Mouse (Mus musculus) hindbrain, embryonic 11.5 days (tissue): Measurements from ENCODE around the gene Ltb4r1. TPM values are rescaled to one million over a fixed set of nuclear protein-coding genes. Genes with fewer than 3 reads are reported as not detected.
A peak's percentile ranks its signal among the peaks of the same experiment; 100 is the strongest.
"Not testable (repeated sequence)": the region's sequence is repeated elsewhere in the genome, so short reads cannot be mapped to it uniquely, and the experiment has no call there.

ENCODE experiments used
- ATAC-seq: fragments of 200-750 bp; cut with Nextera tagmentation; 2 replicates; pipeline ENCODE4 v1.8.0; 2017; ENCODE audit warnings: mild to moderate bottlenecking, moderate TSS enrichment, moderate library complexity; ENCODE audit not compliant: low FRiP score
- DNase-seq: peaks from one replicate; pipeline ENCODE4 v3.0.0-alpha.2; 2015; ENCODE audit warnings: low spot score
- H3K27ac ChIP-seq: fragments of 300-500 bp; sonication (generic); 2 replicates; pipeline ENCODE4 v1.5.1; 2014; ENCODE audit warnings: mild to moderate bottlenecking, low read depth, low read length
- H3K27me3 ChIP-seq: fragments of 300-500 bp; sonication (generic); 2 replicates; pipeline ENCODE4 v1.6.1; 2014; ENCODE audit warnings: mild to moderate bottlenecking, low read length, moderate library complexity, mixed read lengths; ENCODE audit not compliant: control insufficient read depth, insufficient read depth
- H3K36me3 ChIP-seq: fragments of 300-500 bp; sonication (generic); 2 replicates; pipeline ENCODE4 v1.6.1; 2014; ENCODE audit warnings: mild to moderate bottlenecking, low read length, moderate library complexity, mixed read lengths; ENCODE audit not compliant: control insufficient read depth, insufficient read depth
- H3K4me1 ChIP-seq: fragments of 300-500 bp; sonication (generic); replicated peaks from 2 replicates; pipeline ENCODE4 v1.6.1; 2014; ENCODE audit warnings: low read length, mixed read lengths; ENCODE audit not compliant: control insufficient read depth, insufficient read depth
- H3K4me2 ChIP-seq: fragments of 300-500 bp; sonication (generic); replicated peaks from 2 replicates; pipeline ENCODE4 v1.6.1; 2014; ENCODE audit warnings: mild to moderate bottlenecking, low read depth, low read length
- H3K4me3 ChIP-seq: fragments of 300-500 bp; sonication (generic); 2 replicates; pipeline ENCODE4 v1.5.1; 2014; ENCODE audit warnings: low read depth, low read length
- H3K9ac ChIP-seq: fragments of 300-500 bp; sonication (generic); 2 replicates; pipeline ENCODE4 v1.6.1; 2014; ENCODE audit warnings: low read depth, low read length
- H3K9me3 ChIP-seq: fragments of 300-500 bp; sonication (generic); 2 replicates; pipeline ENCODE4 v1.6.1; 2016; ENCODE audit warnings: low read length; ENCODE audit not compliant: control insufficient read depth
- WGBS: fragments of 180-500 bp; shearing (Covaris S2); extraction: QIAGEN DNeasy Blood & Tissue Kit; methylation state at CpG from one replicate; pipeline ENCODE4 v1.1.7; 2014; 5-methylcytosine and 5-hydroxymethylcytosine counted together
- polyA plus RNA-seq: library from polyadenylated mRNA; unstranded; fragments of >200 nt; fragmentation: Nextera tagmentation; extraction: Ambion mirVana; gene quantifications from 2 replicates; pipeline ENCODE4 v1.2.1, GENCODE M21; 2014

The Ltb4r1 gene
- polyA plus RNA-seq, 1 experiment from 2014 or later: not detected

GRCm38 (mm10) chr14:55760156-55760555 is 5.6 kb upstream of the Ltb4r1 start:
- H3K4me1 ChIP-seq, H3K4me2 ChIP-seq, H3K27ac ChIP-seq, H3K36me3 ChIP-seq, H3K9ac ChIP-seq, H3K4me3 ChIP-seq, H3K9me3 ChIP-seq, ATAC-seq: not testable (repeated sequence)
- H3K27me3 ChIP-seq: peaks cover 36% of the 10 kb centered on the region
- 0% methylated on average over 6 of the region's 6 CpGs for WGBS
- peak; percentile 88 for DNase-seq

GRCm38 (mm10) chr14:55761163-55761562 is 4.6 kb upstream of the Ltb4r1 start, which contains the start of gene Ltb4r2:
Ltb4r2 (plus strand) TSS chr14:55761428.
- H3K27me3 ChIP-seq: peaks cover 41% of the 10 kb centered on the region
- H3K4me1 ChIP-seq: 0 out of 2 replicates have a peak, but pooled peaks cover 5% of the 10 kb centered on the region
- no peaks in the 10 kb centered on the region for H3K9me3 ChIP-seq
- peak within 1 kb of the TSS; percentile 9; the same call in 1 of the 2 replicates for H3K27ac ChIP-seq
- peak within 1 kb of the TSS; percentile 46 for H3K4me3 ChIP-seq
- DNase-seq (no peak), ATAC-seq (no peak)
- H3K36me3 ChIP-seq: no peaks in the 10 kb centered on the region
- H3K4me2 ChIP-seq: peak within 1 kb of the TSS; percentile 94
- H3K9ac ChIP-seq: peak within 1 kb of the TSS; percentile 70
- WGBS: 71% methylated on average over 6 of the region's 6 CpGs

GRCm38 (mm10) chr14:55762001-55762821 is 3.6 kb upstream of the Ltb4r1 start:
- H3K4me2 ChIP-seq: peak overlapping the region; percentile 94
- DNase-seq: peak; percentile 77

GRCm38 (mm10) chr14:55763166-55763565 is 2.6 kb upstream of the Ltb4r1 start:
- 71% methylated on average over 7 of the region's 7 CpGs for WGBS
- ATAC-seq (no peak), DNase-seq (no peak)
- H3K27ac ChIP-seq: no peak overlapping the region
- H3K4me1 ChIP-seq: 0 out of 2 replicates have a peak, but pooled peaks cover 7% of the 10 kb centered on the region
- no peak overlapping the region for H3K4me2 ChIP-seq
- H3K4me3 ChIP-seq: no peak overlapping the region
- no peaks in the 10 kb centered on the region for H3K9me3 ChIP-seq
- H3K9ac ChIP-seq: no peak overlapping the region
- H3K36me3 ChIP-seq: no peaks in the 10 kb centered on the region
- H3K27me3 ChIP-seq: peaks cover 56% of the 10 kb centered on the region

More at GRCm38 (mm10) chr14:55762001-55762821, 3.6 kb upstream of the Ltb4r1 start:
- H3K27me3 ChIP-seq: peaks cover 48% of the 10 kb centered on the region
- H3K9me3 ChIP-seq: no peaks in the 10 kb centered on the region
- peak overlapping the region; percentile 46 for H3K4me3 ChIP-seq
- H3K9ac ChIP-seq: peak overlapping the region; percentile 70
- 0 out of 2 replicates have a peak, but pooled peaks cover 5% of the 10 kb centered on the region for H3K4me1 ChIP-seq
- ATAC-seq: peak; percentile 73
- under 1% methylated on average over 74 of the region's 77 CpGs for WGBS
- peak overlapping the region; percentile 9; the same call in 1 of the 2 replicates for H3K27ac ChIP-seq
- no peaks in the 10 kb centered on the region for H3K36me3 ChIP-seq

GRCm38 (mm10) chr14:55767519-55768414 is 2.0 kb downstream of the Ltb4r1 start:
- H3K9ac ChIP-seq: peak overlapping the region; percentile 42; the same call in 1 of the 2 replicates
- peak; percentile 74 for DNase-seq
- ATAC-seq: peak; percentile 76
- no peak overlapping the region for H3K27ac ChIP-seq
- H3K4me2 ChIP-seq: peak overlapping the region; percentile 65
- WGBS: 11% methylated on average over 49 of the region's 52 CpGs
- 0 out of 2 replicates have a peak, but pooled peaks cover 2% of the 10 kb centered on the region for H3K4me1 ChIP-seq
- no peaks in the 10 kb centered on the region for H3K9me3 ChIP-seq
- no peaks in the 10 kb centered on the region for H3K36me3 ChIP-seq
- H3K4me3 ChIP-seq: peak overlapping the region; percentile 29
- H3K27me3 ChIP-seq: peaks cover 45% of the 10 kb centered on the region

GRCm38 (mm10) chr14:55768555-55768954 is 2.8 kb downstream of the Ltb4r1 start:
- Histone ChIP-seq H3K9me3 (no peaks in the 10 kb centered on the region), H3K4me1 (0 out of 2 replicates have a peak, but pooled peaks cover 2% of the 10 kb centered on the region), H3K4me2 (no peak overlapping the region), H3K27ac (no peak overlapping the region), H3K27me3 (peaks cover 37% of the 10 kb centered on the region), H3K36me3 (no peaks in the 10 kb centered on the region), H3K4me3 (no peak overlapping the region), H3K9ac (no peak overlapping the region)
- DNase-seq (no peak), ATAC-seq (no peak)
- WGBS: 91% methylated on average over 6 of the region's 6 CpGs

- Histone ChIP-seq H3K4me3 (no peak overlapping the region), H3K27ac (no peak overlapping the region), H3K9me3 (no peaks in the 10 kb centered on the region), H3K36me3 (no peaks in the 10 kb centered on the region), H3K9ac (no peak overlapping the region), H3K27me3 (peaks cover 33% of the 10 kb centered on the region), H3K4me1 (0 out of 2 replicates have a peak, but pooled peaks cover 2% of the 10 kb centered on the region), H3K4me2 (no peak overlapping the region)
- ATAC-seq: no peak
- WGBS: 76% methylated on average over 16 of the region's 16 CpGs
- no peak for DNase-seq
These were observed 3.4 kb downstream of the Ltb4r1 start for GRCm38 (mm10) chr14:55769087-55769703.

- no peaks in the 10 kb centered on the region for H3K36me3 ChIP-seq
- no peak overlapping the region for H3K9ac ChIP-seq
- no peak for ATAC-seq
- H3K27me3 ChIP-seq: peaks cover 4% of the 10 kb centered on the region
- H3K9me3 ChIP-seq: no peaks in the 10 kb centered on the region
- no peak overlapping the region for H3K4me3 ChIP-seq
- no peak for DNase-seq
- no peak overlapping the region for H3K27ac ChIP-seq
- H3K4me2 ChIP-seq: no peak overlapping the region
- H3K4me1 ChIP-seq: 0 out of 2 replicates have a peak, but pooled peaks cover under 1% of the 10 kb centered on the region
- 52% methylated on average over 7 of the region's 7 CpGs for WGBS
These were observed 10.9 kb downstream of the Ltb4r1 start for GRCm38 (mm10) chr14:55776711-55777110.
